ENCODE assay signal across 8 mouse cellular contexts in genomic region chr12:71137686-71138085, GRCm38 (mm10). TPM values are rescaled to one million over a fixed set of nuclear protein-coding genes. Genes with fewer than 3 reads are reported as not detected.
DNase-seq lines count a peak whose midpoint lies in the region; ATAC-seq lines count a peak whose summit lies in the region.

No protein-coding gene starts in this region.

- H3K36me3 ChIP-seq in kidney, embryonic 15.5 days: peaks cover 34% of the 10 kb centered on the region
- H3K36me3 ChIP-seq in hindbrain, embryonic 13.5 days: peaks cover 33% of the 10 kb centered on the region
- peaks cover 14% of the 10 kb centered on the region; the same call in 1 of the 2 replicates for H3K36me3 ChIP-seq in midbrain, embryonic 16.5 days (ENCODE audit: control insufficient read depth, insufficient read depth, low read length)

- no peak for DNase-seq in kidney, postnatal 14 days
- peak; percentile 38 for DNase-seq in Muller cell, postnatal 12 days (ENCODE audit: inconsistent ontology term)
- no peak for DNase-seq in gastrocnemius, postnatal 10 days
- no peak for DNase-seq in left cerebral cortex, postnatal 10 days (ENCODE audit: extremely low spot score in 1 of 2, low spot score in 2 of 2)
- no peak for DNase-seq in layer of hippocampus, adult 9-11 months

- WGBS in kidney, embryonic 15.5 days: 3% methylated on average over 11 of the region's 11 CpGs
- WGBS in hindbrain, embryonic 13.5 days: 9% methylated on average over 11 of the region's 11 CpGs
- WGBS in midbrain, embryonic 16.5 days: 6% methylated on average over 11 of the region's 11 CpGs

- H3K27ac ChIP-seq in kidney, embryonic 15.5 days: 0 out of 2 replicates have a peak overlapping the region, but pooled peaks have one; percentile 23
- no peak overlapping the region for H3K27ac ChIP-seq in hindbrain, embryonic 13.5 days
- no peak overlapping the region for H3K27ac ChIP-seq in midbrain, embryonic 16.5 days (ENCODE audit: low read length)

- no peaks in the 10 kb centered on the region for H3K9me3 ChIP-seq in kidney, embryonic 15.5 days (replicated peaks)
- H3K9me3 ChIP-seq in hindbrain, embryonic 13.5 days: no peaks in the 10 kb centered on the region
- no peaks in the 10 kb centered on the region for H3K9me3 ChIP-seq in midbrain, embryonic 16.5 days (replicated peaks; ENCODE audit: control insufficient read depth, low read length, poor library complexity, severe bottlenecking)

- peak overlapping the region; percentile 92 for H3K4me2 ChIP-seq in kidney, embryonic 15.5 days
- peak overlapping the region; percentile 89 for H3K4me2 ChIP-seq in hindbrain, embryonic 13.5 days
- H3K4me2 ChIP-seq in midbrain, embryonic 16.5 days (ENCODE audit: low read length): peak overlapping the region; percentile 84

- H3K27me3 ChIP-seq in kidney, embryonic 15.5 days: no peaks in the 10 kb centered on the region
- no peaks in the 10 kb centered on the region for H3K27me3 ChIP-seq in hindbrain, embryonic 13.5 days
- no peaks in the 10 kb centered on the region for H3K27me3 ChIP-seq in midbrain, embryonic 16.5 days (ENCODE audit: control insufficient read depth, insufficient read depth, low read depth, low read length)

- peaks cover 22% of the 10 kb centered on the region for H3K4me1 ChIP-seq in kidney, embryonic 15.5 days
- H3K4me1 ChIP-seq in hindbrain, embryonic 13.5 days (replicated peaks): peaks cover 38% of the 10 kb centered on the region
- H3K4me1 ChIP-seq in midbrain, embryonic 16.5 days (ENCODE audit: control insufficient read depth, insufficient read depth, low read length): peaks cover 30% of the 10 kb centered on the region

- peak overlapping the region; percentile 97 for H3K4me3 ChIP-seq in kidney, embryonic 15.5 days (replicated peaks)
- H3K4me3 ChIP-seq in hindbrain, embryonic 13.5 days: peak overlapping the region; percentile 99
- peak overlapping the region; percentile 96 for H3K4me3 ChIP-seq in midbrain, embryonic 16.5 days (ENCODE audit: low read depth, low read length)

- no peak for ATAC-seq in kidney, embryonic 15.5 days (replicated peaks; ENCODE audit: low FRiP score)
- ATAC-seq in hindbrain, embryonic 13.5 days (ENCODE audit: low FRiP score): no peak
- no peak for ATAC-seq in midbrain, embryonic 16.5 days

- H3K9ac ChIP-seq in kidney, embryonic 15.5 days: peak overlapping the region; percentile 98
- H3K9ac ChIP-seq in hindbrain, embryonic 13.5 days: peak overlapping the region; percentile 94
- H3K9ac ChIP-seq in midbrain, embryonic 16.5 days (ENCODE audit: low read depth, low read length): peak overlapping the region; percentile 53; the same call in 1 of the 2 replicates

- intact Hi-C loops in left cerebral cortex, postnatal 10 days (cut with DNase I): no loop called here

RNA-seq across cellular contexts. Expression of gene 2700049A03Rik, which starts 1.0 kb away (rescaled TPM):
- polyA plus RNA-seq in kidney, embryonic 15.5 days (2015; fragmentation: Nextera tagmentation; extraction: Ambion mirVana): 14.7 and 14.8 TPM in 2 replicates
- polyA plus RNA-seq in hindbrain, embryonic 13.5 days (2015; fragmentation: Nextera tagmentation; extraction: Ambion mirVana): 16.3 TPM in 2 replicates
- 11.1 and 12.3 TPM in 2 replicates for polyA plus RNA-seq in midbrain, embryonic 16.5 days (2015; fragmentation: Nextera tagmentation; extraction: Ambion mirVana)
- total RNA-seq in gastrocnemius, postnatal 10 days (2021): 1 to 10 TPM; 3.0 to 4.9 TPM
- 1 to 10 TPM; 5.7 to 6.6 TPM for total RNA-seq in left cerebral cortex, postnatal 10 days (2021)

RNA-seq across cellular contexts. Expression of gene Timm9, which starts 1.2 kb away (rescaled TPM):
- polyA plus RNA-seq in kidney, embryonic 15.5 days (2015; fragmentation: Nextera tagmentation; extraction: Ambion mirVana): 88.7 and 88.9 TPM in 2 replicates
- polyA plus RNA-seq in hindbrain, embryonic 13.5 days (2015; fragmentation: Nextera tagmentation; extraction: Ambion mirVana): 93.2 and 96.7 TPM in 2 replicates
- 106 and 107 TPM in 2 replicates for polyA plus RNA-seq in midbrain, embryonic 16.5 days (2015; fragmentation: Nextera tagmentation; extraction: Ambion mirVana)
- total RNA-seq in gastrocnemius, postnatal 10 days (2021): 10 to 100 TPM; 26.7 to 32.8 TPM
- total RNA-seq in left cerebral cortex, postnatal 10 days (2021): 10 to 100 TPM; 64.8 to 74.0 TPM

RNA-seq across cellular contexts. Expression of gene Tomm20l, which starts 26.5 kb away (rescaled TPM):
- polyA plus RNA-seq in kidney, embryonic 15.5 days (2015; fragmentation: Nextera tagmentation; extraction: Ambion mirVana): not detected in 2 replicates
- polyA plus RNA-seq in hindbrain, embryonic 13.5 days (2015; fragmentation: Nextera tagmentation; extraction: Ambion mirVana): not detected in 2 replicates
- 0.36 TPM in 1 of 2 replicates, not detected in the other for polyA plus RNA-seq in midbrain, embryonic 16.5 days (2015; fragmentation: Nextera tagmentation; extraction: Ambion mirVana)
- not detected for total RNA-seq in gastrocnemius, postnatal 10 days (2021)
- total RNA-seq in left cerebral cortex, postnatal 10 days (2021): not detected
